Mouse (Mus musculus): ENCODE measurements at regions not wholly inside any gene's neighbourhood (a gene's known extent, or its start where the extent isn't known, plus 50 kb on each side); places are given as distances from the start of the nearest gene placed in this dataset.
"Not testable (repeated sequence)": the region's sequence is repeated elsewhere in the genome, so short reads cannot be mapped to it uniquely, and the experiment has no call there.

DNA sequence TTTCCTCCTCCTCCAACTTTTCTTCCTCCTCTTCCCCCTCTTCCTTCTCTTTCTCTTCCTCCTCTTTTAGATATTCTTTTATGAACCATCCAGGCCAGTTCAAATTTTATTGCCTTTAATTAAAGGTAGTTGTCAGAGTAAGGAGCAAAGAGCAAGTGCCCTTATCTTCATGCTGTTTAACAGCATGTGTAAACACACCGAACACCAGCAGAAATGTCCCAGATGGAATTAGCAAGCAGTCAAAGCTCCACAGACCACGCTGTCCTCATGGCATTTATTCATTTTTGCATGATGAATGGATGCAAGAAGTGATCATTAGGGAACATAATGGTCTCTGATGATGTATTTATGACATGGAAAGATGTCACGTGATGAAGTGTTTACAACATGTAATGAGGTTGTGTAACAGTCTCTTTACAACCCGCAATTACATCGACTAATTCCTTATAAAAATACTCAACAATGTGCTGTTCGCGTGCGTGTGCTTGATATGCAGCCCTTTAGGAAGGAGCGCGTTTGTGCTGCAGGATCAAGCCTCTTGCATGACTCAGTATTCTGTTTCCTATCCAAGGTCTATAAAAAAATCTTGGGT lies 187.0 kb downstream of the Bmp2 start:
- DNase-seq (ENCODE audit: low spot score in 2 of 2): no peak

DNA sequence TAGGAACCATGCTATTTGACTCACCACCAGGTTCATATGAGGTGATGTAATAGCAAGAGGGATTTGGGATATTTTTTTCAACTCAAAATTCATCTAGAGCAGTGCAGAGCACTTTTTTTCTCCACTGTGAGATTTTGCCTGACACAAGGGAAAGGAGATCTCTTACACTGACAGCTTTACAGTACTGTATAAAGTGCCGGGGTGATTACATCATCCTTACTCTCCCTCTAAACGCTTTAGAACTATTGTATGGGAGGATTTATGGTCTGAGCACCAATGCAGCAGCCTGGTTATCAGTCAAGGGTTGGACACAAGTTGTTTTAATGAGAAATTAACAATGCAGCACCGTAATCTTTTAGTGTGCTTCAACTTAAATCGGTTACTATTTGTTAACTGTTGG lies 196.5 kb downstream of the Bmp2 start:
- DNase-seq (ENCODE audit: low spot score in 2 of 2): no peak

DNA sequence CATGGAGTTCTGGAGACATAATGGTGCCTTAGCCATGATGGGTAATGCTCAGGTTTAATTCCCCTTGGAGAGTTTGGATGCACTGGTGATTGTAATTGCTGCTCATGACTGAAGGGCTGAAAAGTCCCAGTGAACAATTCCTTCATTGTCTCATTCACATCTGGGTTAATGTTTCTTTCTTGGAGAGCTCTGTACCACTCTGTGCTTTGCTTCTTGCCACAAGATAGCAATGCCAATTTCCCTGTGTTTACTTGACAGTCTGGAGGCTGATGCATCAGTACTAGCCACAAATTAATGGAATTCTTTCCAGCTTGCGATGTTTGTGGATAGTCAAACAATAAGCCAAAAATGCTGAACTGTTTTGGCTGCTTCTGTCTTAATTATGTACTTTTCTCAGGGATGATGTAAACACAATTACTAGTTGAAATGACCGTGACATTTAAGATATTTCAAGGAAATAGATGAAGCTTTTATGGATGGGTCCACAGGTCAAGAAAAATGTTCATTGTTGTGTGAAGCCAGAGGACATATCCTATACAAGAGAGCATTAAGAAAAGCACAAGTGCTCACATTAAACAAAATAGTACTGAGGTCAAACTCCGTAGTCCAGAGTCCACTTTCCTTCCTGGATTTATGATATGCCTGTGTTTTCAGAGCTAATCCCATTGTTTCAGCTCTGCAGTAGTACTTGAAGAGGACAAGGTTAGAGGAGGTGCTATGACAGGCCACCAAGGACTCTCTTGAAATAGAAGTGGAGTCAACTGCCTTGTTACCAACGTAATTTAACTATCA lies 198.1 kb downstream of the Bmp2 start:
- no peak for DNase-seq (ENCODE audit: low spot score in 2 of 2)

DNA sequence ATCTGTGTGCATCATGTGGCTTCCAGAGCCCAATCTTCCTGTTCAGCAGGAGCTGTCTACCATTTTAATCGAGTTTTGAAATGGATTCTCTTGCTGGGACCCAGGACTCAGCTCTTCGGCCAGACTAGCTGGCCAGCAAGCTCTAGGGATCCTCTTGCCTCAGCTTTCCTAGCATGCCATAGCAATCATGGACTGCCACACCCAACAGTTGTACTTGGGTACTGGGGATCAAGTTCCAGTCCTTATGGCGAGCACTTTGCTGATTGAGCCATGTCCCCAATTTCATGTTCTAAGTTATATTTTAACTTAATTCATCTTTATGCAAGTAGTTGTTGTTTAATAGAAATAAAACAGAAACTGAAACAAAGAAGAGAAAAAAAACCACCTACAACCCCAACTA lies 202.1 kb downstream of the Bmp2 start:
- no peak for DNase-seq (ENCODE audit: low spot score in 2 of 2)

DNA sequence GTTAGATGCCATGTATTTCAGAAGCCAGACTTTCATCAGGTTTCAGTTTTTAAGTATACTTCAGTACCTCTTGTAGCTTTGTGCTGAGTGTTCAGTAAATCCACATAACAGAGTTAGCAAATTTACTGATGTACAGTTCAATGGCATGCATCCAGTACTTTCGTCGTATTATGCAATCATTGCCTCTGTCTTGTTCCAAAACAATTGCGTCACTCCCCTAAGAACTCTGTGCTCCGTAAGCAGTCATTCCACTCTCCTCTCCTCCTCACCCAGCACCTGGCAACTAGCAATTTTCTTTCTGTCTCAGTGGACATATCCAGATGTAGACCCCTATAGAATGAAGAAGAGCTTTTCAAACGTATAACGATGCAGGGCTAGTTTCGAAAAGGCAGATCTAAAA lies 209.5 kb downstream of the Bmp2 start:
- peak in 1 of 2 experiments; percentile 2 for DNase-seq (ENCODE audit: low spot score in 2 of 2)

DNA sequence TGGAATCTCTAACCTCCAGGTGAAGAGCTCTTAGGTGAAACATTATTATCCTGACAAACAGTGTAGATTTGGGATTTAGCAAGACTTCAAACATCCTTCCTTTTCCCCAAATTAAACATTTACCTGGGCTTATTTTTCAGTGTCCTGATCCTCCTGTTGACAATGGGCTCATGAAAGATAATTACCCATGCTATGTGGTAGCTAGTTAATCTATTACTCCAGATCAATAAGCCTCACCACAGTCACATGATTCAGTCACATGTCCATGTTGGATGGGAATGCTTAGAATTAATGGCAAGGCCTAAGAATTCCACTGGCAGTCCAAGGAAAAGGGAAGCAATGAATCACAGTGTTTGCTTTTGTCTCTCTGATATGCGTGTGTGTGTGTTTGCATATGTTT lies 216.6 kb downstream of the Bmp2 start:
- no peak for DNase-seq (ENCODE audit: low spot score in 2 of 2)

DNA sequence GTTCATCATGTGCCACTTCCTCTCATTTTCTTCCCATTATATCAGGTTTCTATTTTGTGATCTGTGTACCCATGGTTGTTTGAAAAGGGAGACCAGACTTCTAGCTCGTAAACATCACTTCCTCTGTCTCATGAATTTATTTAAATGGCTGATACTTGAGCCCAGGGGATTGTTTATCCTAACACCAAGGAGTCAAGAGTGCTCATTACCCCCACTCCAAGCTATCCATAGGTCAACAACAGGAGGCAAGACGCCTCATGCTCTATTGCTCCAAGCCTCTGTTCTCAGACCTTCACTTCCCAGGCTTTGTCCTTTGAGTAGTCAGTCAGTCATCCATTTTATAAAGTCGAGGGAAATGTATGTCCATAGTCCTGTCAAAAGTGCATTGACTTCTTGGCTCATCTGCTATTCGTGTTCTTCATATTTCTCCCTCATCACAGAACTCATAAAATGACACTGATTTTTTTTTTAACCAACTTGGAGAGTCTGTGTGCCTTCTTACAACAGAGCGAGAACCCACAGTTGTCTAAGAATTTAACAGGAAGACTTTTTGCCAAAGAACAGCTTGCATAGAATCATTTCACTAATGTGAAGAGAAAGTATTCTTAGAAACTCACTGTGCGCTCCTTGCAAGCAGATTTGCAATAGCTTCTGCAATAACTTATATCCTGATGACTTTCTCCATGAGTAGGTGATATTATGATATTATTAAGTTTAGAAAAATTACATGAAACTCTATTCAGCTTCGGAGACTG lies 231.8 kb downstream of the Bmp2 start:
- peak in 1 of 2 experiments; percentile 25 for DNase-seq (ENCODE audit: low spot score in 2 of 2)

DNA sequence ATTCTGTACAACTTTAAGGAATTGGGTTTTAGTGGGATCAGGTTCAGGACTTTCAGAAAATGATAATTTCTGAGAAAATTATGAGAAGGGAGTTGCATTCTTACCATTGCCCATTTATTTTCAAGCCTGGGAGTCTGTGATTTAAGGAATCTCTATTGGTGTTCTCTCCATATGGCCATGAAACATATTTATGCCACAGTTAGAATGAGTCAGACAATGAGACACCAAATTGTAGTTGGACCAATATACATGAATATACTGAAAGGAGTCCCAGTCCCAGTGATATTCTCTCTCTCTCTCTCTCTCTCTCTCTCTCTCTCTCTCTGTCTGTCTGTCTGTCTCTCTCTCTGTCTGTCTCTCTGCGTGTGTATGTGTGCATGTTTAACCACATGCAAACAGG lies 239.1 kb downstream of the Bmp2 start:
- DNase-seq (ENCODE audit: low spot score in 2 of 2): no peak

DNA sequence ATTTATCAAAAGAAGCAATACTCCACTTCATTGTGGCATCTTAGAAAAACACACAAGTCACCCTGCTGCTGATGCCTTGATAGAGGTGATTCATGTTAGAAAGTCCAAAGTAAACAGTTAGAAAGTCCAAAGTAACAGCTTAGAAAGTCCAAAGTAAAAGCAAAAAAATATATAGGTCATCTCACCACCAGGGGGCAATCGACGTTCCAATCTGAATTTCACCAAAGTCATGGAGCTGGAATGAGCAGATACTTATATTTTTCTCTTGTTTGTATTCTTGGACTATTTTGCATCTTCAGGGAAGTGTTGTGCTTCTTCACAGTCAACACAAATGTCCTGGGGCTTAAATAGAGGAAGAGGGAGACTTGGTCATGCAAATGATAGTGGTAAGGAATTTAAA lies 241.3 kb downstream of the Bmp2 start:
- DNase-seq (ENCODE audit: low spot score in 2 of 2): peak; percentile 8 to 11

DNA sequence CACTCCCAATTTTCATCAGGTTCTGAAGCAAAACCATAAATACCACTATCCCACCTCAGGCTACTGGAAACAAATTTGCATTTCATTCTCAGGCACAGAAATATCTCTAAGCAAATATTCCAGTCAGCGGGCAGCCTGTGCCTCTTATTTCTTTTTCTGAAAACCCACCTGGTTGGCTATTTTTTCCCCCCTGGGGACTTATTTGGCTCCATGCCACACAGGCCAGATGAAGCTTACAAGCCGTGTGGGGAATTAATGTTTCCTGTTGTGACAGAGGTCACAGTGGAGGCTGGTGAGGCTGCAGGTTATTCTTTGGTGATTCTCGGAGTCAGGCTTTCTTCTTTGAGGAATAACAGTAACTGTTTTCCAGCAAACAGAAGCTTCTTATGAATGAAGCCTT lies 250.7 kb downstream of the Bmp2 start:
- DNase-seq (ENCODE audit: low spot score in 2 of 2): no peak

DNA sequence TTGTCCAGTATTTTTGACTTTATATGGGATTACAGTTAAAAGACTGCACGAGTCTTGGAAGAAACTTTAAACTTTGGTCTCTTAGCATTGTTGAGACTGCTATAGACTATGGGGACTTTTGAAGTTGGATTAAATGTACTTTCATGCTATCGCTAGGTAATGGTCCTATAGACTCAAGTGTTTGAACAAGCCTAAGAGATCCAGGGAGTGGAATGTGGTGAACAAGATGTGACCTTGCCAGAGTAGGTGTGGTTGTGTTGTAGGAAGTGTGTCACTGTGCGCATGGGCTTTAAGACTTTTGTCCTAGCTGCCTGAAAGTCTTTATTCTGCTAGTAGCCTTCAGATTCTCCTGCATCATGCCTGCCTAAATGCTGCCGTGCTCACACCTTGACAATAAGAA lies 269.5 kb downstream of the Bmp2 start:
- no peak for DNase-seq (ENCODE audit: low spot score in 2 of 2)

DNA sequence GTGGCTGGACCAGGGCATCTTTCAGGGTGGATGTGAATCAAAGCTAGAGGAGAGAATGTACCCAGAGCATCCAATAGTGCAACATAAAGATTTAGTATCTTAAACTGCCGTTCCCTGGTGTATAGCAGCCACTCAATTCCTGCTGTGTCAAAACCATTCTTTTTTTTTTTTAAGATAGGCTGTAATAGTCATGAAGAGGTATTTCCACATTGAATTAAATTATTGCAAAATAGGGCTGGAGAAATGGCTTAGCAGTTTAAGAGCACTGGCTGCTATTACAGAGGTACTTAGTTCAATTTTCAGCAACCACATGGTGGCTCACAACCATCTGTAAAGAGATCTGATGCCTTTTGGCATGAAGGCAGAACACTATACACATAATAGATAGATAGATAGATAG lies 277.4 kb downstream of the Bmp2 start:
- DNase-seq (ENCODE audit: low spot score in 2 of 2): no peak

DNA sequence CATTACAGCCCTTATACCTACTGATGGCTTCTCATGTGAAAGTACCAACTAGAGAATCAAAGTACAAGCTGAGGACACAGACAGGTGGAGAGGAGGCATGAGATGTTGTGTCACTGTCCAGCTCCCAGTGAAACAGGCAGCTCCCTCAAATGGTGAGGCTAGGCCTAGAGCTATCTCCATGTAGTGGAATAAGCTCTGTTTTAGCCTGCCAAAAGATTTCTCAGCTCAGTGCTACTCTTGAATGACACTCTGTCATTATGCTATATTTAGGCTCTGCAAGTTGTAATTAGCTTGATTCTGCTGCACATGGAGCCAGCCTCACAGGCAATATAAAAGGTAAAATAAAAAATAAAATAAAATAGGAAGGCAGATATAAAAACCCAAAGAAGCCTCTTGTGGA lies 298.5 kb downstream of the Bmp2 start:
- DNase-seq (ENCODE audit: low spot score in 2 of 2): no peak

DNA sequence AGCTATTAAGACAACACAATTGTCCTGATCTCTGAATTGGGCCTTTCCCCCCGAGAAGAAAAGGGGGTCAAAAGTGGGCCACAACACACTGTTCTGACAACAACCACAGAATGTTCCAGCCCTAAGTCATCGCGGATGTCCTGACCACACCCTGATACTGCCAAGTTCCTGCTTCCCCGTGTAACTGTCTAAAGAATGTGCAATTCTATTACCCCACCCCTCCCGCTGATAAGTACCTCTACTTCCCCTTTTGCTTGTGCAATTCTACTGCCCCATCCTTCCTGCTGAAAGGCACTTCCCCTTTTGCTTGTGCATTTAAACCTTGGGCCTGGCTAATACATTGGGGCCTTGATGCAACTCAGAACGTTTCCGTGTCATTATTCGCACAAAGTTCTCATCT lies 323.0 kb downstream of the Bmp2 start:
- DNase-seq (ENCODE audit: low spot score in 2 of 2): not testable (repeated sequence)

DNA sequence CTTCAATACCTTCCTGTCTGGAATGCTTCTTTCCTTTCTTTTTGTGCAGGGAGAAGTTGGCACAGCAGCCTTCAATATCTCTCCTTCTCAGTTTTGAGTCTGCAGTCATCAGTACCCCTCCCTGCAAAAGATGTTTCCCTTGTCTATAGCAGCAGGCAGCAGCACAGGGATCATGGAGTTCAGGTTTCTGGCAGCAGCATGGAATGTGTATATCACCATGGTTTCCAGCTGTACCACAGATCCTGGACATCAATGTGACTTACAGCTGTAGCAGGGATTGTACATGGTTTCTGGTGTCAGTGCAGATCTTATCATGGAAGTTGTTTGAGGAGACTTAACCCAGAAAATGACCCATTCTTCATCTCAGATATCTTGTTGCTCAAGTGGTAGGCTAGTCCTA lies 331.7 kb downstream of the Bmp2 start:
- DNase-seq (ENCODE audit: low spot score in 2 of 2): no peak

DNA sequence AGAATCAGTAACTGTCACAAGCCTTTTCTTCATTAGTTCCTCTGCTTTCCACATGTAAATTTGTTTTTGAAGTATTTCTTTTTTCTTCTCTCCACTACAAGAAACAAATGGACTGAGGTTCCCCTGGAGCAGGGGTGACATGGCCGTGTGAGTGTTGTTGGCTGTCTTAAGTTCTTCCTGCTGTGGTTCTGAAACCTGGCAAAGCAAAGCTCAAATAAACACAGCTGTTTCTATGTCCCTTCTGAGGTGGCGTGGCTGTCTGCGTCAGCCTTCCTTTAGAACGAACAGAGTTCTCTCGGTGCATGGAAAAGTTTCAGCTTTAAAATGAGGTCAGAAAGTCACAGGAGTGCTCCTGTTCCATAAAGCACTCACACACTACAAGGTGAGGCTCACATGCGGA lies 354.3 kb downstream of the Bmp2 start:
- DNase-seq (ENCODE audit: low spot score in 2 of 2): no peak

Data from layer of hippocampus, postnatal 14 days (tissue).